Mouse (Mus musculus): ENCODE data around the gene Ldha. TPM values are rescaled to one million over a fixed set of nuclear protein-coding genes. Genes with fewer than 3 reads are reported as not detected.

Ldha gene
- polyA plus RNA-seq (2021; fragmentation: Nextera tagmentation) = 853 and 1,022 TPM in 2 replicates
- long read RNA-seq, experiment 1, transcript Ldha-202 (8 exons, 1,588 nt) = major isoform, 3,781 of 3,924 reads
- long read RNA-seq, experiment 1, partial matches to known transcripts = 81 of 3,924 reads
- long read RNA-seq, experiment 1, other reads (novel, unspliced or antisense) = 58 of 3,924 reads
- long read RNA-seq, experiment 2, transcript Ldha-202 (8 exons, 1,588 nt) = major isoform, 1,207 of 1,396 reads
- long read RNA-seq, experiment 2, partial matches to known transcripts = 166 of 1,396 reads
- long read RNA-seq, experiment 2, other reads (novel, unspliced or antisense) = 21 of 1,396 reads

DNA sequence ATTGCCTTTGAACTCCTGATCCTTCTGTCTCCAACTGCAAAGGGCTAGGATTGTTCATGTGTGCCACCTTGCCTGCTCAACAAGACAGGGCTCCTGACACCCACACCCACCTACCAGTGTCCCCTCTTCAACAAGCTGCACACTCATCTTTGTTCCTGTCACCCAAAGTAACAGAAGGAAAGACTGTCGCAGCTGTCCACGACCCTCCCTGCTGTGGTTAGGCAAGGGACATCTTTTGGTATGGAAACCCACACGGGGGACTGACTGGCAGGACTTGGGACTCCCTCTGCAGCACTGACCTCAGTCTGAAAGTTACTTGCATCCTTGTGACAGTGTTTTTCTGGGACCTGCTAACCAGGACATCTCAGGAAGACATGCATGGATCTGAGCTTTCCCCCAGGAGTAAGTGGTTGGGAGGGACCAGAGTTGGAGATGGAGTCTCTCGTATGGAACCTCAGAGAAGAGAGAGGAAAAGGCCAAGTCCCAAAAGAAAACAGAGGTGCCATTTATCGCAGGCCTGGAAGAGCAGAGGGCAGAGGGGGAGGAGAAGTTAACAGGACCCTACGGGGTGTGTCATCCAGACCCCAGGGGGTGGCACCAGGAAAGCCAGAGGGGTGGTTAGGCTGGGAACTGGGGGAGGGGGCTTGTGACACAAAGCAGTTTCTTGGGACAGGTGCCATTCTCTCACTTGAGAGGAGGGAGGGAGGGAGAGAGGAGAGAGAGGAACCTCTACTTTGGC is at the start of gene Ldha:
TSS of gene Ldha (plus strand) at position 689 of the 739 bp plus-strand sequence.

DNA sequence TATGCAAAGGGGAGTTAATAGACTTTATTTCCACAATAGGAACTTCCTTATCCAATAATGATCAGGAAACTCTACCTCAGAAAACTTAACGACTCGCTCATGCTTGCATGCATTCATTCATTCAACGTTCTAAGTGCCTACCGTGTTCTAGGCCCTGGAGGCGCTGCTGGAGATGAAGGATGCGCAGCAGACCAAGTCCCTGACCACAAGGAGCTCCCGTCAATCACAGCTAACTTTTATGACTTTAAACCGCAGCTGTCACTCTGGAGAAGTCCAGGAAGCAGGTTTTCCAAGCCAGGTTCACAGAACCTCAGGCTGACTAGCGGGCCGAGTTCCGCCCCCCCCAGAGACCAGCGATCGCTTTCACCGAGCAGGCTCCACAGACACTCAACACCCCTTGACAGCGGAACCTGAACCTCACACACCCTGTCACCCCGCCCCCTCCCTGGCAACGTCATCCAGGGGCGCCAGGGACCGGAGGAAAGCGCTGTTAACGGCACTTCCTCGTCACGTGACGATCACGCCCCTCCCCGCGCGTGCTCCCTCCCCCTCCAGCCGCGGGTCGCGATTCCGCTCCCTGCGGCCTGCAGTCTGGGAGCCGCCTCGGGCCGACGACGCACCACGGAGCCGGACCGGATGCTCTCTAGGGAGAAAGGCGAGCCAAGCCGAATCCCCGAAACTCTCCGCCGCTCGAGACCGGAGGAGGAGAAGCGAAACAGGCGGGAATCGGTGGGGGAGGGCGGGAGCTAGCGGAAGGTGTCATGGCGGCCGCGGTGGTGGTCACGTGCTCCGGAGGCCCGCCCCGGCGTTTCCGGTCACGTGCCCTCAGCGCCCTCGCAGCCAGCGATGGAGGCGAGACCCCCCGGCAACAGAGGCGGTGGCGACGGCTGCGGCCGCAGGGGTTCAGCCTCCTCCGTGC is 45.7 kb upstream of the Ldha start, which contains the start of the genes Hps5 and Gtf2h1:
TSS of gene Hps5 (minus strand) at position 778 of the 919 bp plus-strand sequence.
TSS of gene Gtf2h1 (plus strand) at position 817 of the 919 bp plus-strand sequence.

DNA sequence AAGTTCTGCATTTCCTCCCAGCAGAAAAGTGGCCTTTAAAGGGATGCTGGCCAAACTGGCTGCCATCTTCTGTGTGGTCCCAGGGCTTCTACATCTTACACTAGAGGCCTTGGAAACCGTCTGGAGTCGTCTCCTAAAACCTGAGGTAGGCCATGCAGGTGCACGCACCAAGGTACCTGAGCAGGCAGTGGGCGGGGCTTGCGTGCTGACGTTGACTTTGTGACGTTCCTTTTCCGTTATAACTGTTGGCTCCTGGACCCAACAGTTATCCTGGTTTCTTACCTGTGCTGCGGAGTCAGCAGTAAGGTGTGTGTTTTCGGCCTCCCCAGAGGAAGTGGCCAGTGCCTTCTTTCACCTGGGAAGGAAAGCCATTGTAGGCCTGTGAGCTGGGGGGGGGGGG is 19.7 kb downstream of the Ldha start, which contains the start of gene Ldhc:
TSS of gene Ldhc (plus strand) at position 208 of the 400 bp plus-strand sequence.

Other genes starting within 250 kb of the Ldha start
- 33.0 and 44.7 TPM in 2 replicates for gene Sergef, start 201.7 kb upstream of the Ldha start, polyA plus RNA-seq (2021; fragmentation: Nextera tagmentation)
- gene Tph1, start 168.9 kb upstream of the Ldha start, polyA plus RNA-seq (2021; fragmentation: Nextera tagmentation) = 0.19 and 0.37 TPM in 2 replicates
- gene Saal1, start 130.8 kb upstream of the Ldha start, polyA plus RNA-seq (2021; fragmentation: Nextera tagmentation) = 8.4 and 12.0 TPM in 2 replicates
- gene Saa3, start 125.8 kb upstream of the Ldha start, polyA plus RNA-seq (2021; fragmentation: Nextera tagmentation) = not detected in 2 replicates
- gene Saa4, start 108.9 kb upstream of the Ldha start, polyA plus RNA-seq (2021; fragmentation: Nextera tagmentation) = not detected in 2 replicates
- gene Saa1, start 98.5 kb upstream of the Ldha start, polyA plus RNA-seq (2021; fragmentation: Nextera tagmentation) = 0.13 TPM in 1 of 2 replicates, not detected in the other
- gene Saa2, start 89.7 kb upstream of the Ldha start, polyA plus RNA-seq (2021; fragmentation: Nextera tagmentation) = not detected in 2 replicates
- 3.5 and 3.7 TPM in 2 replicates for gene Hps5, start 45.4 kb upstream of the Ldha start, polyA plus RNA-seq (2021; fragmentation: Nextera tagmentation)
- 18.6 and 21.7 TPM in 2 replicates for gene Gtf2h1, start 45.4 kb upstream of the Ldha start, polyA plus RNA-seq (2021; fragmentation: Nextera tagmentation)
- gene Ldhc, start 19.7 kb downstream of the Ldha start, polyA plus RNA-seq (2021; fragmentation: Nextera tagmentation) = 0.18 TPM in 1 of 2 replicates, not detected in the other
- 241 and 242 TPM in 2 replicates for gene Tsg101, start 78.5 kb downstream of the Ldha start, polyA plus RNA-seq (2021; fragmentation: Nextera tagmentation)
- 3.5 and 3.9 TPM in 2 replicates for gene Uevld, start 117.1 kb downstream of the Ldha start, polyA plus RNA-seq (2021; fragmentation: Nextera tagmentation)
- gene Gm9999, start 142.1 kb downstream of the Ldha start, polyA plus RNA-seq (2021; fragmentation: Nextera tagmentation) = not detected in 2 replicates
- gene Spty2d1, start 166.9 kb downstream of the Ldha start, polyA plus RNA-seq (2021; fragmentation: Nextera tagmentation) = 4.2 TPM in 2 replicates
- 20.9 and 24.1 TPM in 2 replicates for gene Tmem86a, start 209.1 kb downstream of the Ldha start, polyA plus RNA-seq (2021; fragmentation: Nextera tagmentation)

All from left cerebral cortex, adult 6 months (tissue).